Mouse (Mus musculus): Measurements from ENCODE around the gene Pax5.

Gene Pax5

GRCm38 (mm10) chr4:44578591-44578990, 131.7 kb downstream of the Pax5 start:
- no peak for DNase-seq

- peak; percentile 9 for DNase-seq
These were observed 133.0 kb downstream of the Pax5 start for GRCm38 (mm10) chr4:44577293-44577692.

- no peak for DNase-seq
These were observed 133.5 kb downstream of the Pax5 start for GRCm38 (mm10) chr4:44576786-44577185.

DNA sequence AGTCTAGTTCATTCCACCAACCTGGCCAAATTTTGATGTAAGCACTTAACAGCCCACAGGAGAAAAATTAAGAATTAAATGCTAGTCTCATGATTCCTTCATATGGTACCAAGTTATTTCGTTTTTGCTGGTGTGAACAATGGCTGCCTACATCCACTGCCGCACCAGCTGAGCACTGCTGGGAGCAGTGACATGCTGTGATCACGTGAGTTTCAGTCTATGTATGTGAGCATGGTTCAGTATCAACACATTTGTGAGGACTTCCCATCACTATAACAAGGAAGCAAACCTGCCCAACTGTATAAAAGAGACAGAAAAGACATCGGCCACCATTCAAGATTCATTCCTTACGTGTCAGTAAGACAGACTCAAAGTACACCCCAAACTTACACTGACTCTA, 137.3 kb downstream of the Pax5 start:
- DNase-seq = no peak

DNA sequence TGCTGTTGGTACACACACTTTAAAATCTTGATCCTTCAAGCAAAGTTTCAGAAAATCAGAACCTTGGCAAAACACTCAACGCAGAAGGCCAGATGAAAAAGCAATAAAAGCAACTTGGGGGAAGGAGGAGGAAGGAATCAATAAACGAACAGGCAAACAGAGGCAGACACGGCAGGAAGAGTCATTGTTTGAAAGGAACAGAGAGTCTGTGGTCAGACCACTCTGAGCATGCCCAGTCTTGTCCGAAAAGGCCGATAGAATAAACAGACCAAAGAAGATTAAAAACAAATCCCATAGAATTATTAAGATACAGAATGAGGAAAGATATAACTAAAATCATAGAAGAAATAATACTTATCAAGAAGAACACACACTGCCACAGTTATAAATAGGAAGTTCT, 137.9 kb downstream of the Pax5 start:
- no peak for DNase-seq

- no peak for DNase-seq
These were observed 141.1 kb downstream of the Pax5 start for GRCm38 (mm10) chr4:44569138-44569537.

DNA sequence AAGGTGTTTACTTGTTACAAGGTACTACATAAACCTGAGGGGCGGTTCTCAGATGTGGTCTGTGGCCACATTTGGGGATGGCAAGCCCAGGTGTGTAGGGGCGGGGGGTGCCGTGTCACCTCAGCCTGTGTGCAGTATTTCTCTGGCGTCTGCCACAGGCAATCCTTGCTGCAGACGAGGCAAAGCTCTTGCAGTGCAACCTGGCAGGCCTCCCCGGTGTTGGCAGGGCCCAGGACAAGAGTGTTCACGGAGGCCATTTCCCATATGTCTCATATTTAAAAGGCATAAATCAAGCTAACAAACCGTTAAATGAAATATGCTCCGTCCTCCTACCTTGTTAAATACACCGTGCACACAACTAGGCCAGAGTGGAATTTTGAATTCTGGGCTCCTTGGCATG, 141.6 kb downstream of the Pax5 start:
- DNase-seq = no peak

GRCm38 (mm10) chr4:44566401-44566800, 143.9 kb downstream of the Pax5 start:
- DNase-seq = no peak

GRCm38 (mm10) chr4:44565126-44566082, 144.9 kb downstream of the Pax5 start:
- no peak for DNase-seq

GRCm38 (mm10) chr4:44564602-44565001, 145.7 kb downstream of the Pax5 start:
- peak; percentile 38 for DNase-seq

DNA sequence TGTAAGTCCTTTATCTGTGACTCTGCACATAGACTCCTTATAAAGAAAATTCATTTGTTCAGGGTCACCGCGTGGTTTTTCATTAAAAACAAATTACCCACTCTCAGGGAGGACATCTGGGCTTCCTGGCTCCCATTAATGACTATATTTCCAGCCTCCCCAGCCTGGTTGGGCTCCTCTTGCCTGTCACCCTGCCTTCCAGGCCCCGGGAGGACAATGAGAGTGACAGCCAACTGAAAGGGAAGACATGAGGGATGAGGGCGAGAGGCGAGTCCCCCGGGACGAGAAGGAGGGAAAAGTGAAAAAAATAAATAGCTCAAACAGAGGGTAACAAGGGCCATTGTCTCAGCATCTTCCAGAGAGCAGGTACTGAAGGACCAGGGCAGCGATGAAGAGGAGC, 149.3 kb downstream of the Pax5 start:
- DNase-seq = no peak

- no peak for DNase-seq
These were observed 151.7 kb downstream of the Pax5 start for GRCm38 (mm10) chr4:44558564-44558955.

DNA sequence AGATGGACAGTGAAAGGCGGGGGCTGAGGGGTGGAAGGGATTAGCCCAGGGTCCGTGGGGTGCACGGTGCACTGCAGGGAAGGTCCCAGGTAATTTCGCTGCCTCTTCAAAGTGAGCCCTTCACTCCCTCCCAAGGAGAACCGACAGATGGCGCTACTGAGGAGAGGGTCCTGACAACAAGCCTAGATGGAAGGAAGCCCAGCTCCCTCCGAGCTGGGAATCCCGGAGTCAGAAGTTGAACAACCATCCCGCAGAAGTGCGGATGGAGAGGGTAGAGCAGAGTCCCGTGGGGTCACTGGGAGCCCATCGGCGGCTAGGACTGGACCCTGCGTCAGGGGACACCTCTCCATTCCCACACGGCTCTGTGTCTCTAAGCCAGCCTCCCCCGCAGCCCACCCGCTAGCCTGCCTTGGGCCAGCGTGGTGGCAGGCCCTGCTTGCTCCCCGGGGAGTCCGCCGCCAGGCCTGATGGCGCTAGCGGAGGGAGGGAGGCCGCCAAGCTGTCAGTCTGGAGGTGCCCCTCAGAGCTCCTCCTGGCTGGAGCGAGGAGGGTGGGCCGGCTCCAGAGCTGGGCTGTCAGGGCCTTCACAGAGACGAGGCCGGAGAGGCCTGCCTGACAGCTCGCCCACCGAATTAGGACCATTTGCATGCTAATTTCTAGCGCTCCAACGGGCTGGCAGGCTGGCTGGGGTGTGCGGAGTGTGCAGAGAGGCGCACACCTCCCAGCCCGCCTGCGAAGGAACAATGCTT, 152.3 kb downstream of the Pax5 start:
- DNase-seq = no peak

DNA sequence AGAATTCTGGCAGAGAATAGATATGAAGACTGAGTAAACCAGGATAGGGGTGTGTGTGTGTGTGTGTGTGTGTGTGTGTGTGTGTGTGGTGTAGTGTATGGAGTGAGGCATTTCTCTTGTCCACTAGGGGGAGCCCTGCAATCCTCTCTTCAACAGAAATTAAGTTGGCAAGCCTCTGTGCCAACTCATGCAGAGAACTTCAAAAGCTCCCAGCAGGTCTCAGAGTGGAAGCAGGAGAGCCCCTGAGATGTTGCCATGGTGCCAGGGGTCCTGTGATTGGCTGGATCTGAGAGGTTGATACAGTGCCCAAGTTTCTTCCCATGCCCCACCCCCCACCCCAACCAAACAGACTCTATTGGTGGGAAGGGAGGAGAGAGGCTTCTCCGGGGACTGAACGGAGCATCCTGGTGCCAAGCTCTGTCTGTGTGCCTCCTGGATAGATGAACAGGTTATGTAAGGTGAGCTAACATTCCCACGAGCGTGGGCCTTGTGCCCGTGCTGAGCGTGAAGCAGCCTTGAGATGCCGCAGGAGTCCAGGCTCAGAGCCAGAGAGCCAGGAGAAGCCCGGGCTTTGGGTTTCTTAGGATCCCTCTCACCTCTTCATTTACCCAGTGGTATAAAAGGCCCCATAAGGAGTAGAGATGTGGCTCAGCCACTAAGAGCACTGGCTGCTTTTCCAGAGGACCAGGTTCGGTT, 153.6 kb downstream of the Pax5 start:
- DNase-seq = no peak

DNA sequence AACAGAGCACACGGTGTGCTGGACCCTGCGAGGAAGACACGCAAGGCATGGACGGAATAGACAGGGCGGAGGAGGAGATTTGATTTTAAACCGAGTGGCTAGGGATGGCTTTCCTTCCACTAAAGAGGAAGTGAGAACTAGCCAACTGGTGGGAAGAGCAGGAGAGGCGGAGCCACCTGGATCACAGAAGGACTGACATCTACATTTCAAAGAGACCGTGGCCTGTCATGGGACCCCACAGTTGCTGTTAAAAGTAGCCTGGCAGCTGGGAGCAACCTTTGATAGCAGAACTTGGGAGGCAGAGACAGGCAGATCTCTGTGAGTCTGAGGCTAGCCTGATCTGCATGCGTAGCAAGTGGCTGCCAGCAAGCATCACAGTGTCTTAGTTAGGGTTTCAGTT, 154.7 kb downstream of the Pax5 start:
- no peak for DNase-seq

DNA sequence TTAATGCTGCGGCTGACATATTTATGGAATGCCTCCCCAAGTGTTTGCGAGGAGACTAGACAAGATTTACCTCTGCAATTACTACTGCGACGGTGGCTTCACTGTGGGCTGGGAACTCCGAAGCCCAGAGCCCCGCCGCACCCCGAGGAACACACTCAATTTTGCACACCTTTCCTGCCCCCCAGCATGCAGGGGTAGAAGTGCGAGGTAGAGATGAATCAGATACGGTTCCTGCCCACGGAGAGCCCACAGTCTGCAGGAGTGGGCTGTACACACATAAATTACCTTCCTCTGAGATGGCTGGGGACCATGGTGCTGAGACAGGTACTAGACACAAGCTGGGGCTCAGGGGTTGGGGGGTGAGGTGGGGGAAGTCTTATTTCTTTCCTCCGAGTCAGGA, 158.8 kb downstream of the Pax5 start:
- DNase-seq = no peak

DNA sequence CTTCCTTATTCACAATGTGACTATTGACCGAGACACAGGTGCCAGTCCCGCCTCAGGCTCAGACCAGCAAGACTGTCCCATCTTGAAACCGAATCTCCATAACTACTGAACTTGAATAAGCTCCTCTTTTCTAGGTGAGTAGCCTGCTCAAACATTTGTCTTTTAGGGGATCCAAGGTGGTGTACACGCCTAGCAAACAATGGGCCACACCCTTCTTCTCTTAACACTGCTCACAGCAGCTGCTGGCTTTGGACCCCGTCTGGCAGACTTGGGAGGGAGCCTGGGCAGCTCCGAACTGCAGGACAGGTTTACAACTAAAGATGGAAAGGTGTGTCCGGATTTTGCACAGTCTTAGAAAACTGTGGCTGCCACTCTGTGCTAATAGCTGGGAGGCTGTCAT, 161.3 kb downstream of the Pax5 start:
- DNase-seq = no peak

- no peak for DNase-seq
These were observed 164.6 kb downstream of the Pax5 start for GRCm38 (mm10) chr4:44545669-44546068.

GRCm38 (mm10) chr4:44544495-44544894, 165.8 kb downstream of the Pax5 start:
- DNase-seq = no peak

GRCm38 (mm10) chr4:44543880-44544279, 166.4 kb downstream of the Pax5 start:
- no peak for DNase-seq

DNA sequence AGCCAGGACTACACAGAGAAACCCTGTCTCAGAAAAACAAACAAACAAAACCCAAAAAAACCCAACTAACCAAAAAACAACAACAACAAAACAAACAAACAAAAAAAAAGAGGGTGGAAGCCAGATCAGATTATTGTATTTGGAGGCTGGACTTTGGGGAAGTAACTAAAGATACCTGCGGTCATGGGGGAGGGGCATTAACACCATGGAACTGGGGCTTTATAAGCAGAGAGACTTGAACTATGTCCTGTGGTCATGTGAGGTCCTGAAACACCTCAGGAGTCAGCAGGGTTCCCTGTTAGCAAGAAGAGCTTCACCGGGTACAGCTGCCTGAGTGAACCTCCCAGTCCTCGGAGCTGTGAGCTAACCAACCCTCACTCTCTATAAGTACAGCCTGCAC, 168.2 kb downstream of the Pax5 start:
- no peak for DNase-seq

GRCm38 (mm10) chr4:44538488-44538887, 171.8 kb downstream of the Pax5 start:
- no peak for DNase-seq

DNA sequence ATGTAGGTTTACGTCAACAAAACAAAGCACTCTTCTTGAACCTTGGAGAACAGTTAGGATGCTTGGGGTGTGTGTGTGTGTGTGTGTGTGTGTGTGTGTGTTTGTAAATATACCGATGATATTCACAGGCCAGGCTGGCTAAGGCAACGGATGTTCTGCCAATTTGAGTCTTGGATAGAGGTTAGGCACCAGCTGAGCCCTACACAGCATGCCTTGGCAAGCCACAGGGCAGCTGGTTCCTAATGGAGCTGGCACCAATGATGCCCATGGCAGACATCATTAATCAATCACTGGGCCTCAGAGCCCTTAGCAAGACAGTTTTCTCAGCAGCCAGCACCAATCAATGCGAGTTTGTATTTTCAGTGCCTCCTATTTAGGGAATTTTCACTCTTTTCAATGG, 173.5 kb downstream of the Pax5 start:
- no peak for DNase-seq

GRCm38 (mm10) chr4:44535646-44536045, 174.6 kb downstream of the Pax5 start:
- no peak for DNase-seq
